ENCODE assay signal across 7 mouse cellular contexts in the genomic region with DNA sequence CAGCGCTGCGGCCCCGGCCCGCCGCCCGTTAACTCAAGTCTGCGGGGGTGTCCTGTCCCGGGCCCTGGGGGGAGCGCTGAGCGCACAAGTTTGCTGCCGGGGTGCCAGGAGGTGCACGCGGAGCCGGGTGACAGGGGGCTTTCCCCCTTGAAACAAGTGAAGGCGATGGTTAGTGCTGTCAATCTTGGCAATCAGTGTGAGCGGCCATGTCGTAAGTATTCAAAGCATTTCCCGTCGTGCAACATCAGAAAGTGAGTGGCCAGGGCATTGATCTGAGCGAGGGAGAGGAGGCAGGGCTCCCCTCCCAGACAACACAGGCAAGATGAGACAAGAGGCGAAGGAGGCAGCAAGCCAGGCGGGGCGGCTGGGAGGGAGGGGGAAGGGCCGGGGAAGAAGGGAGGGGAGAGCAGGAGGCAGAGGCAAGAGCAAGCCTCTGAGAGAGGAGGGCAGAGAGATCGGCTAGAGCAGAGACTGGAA. TPM values are rescaled to one million over a fixed set of nuclear protein-coding genes. Genes with fewer than 3 reads are reported as not detected.
A peak's percentile ranks its signal among the peaks of the same experiment; 100 is the strongest.
DNase-seq lines count a peak whose midpoint lies in the region; ATAC-seq and TF ChIP-seq lines count a peak whose summit lies in the region.

No protein-coding gene starts in this region.

- peak overlapping the region; percentile 84 for H3K4me2 ChIP-seq in heart, embryonic 16.5 days (ENCODE audit: low read depth, low read length)

- peak; percentile 84 for DNase-seq in ES-CJ7 (ENCODE audit: low read depth, low spot score)
- peak; percentile 61 for DNase-seq in kidney, postnatal 10 days
- DNase-seq in lung, postnatal 10 days, result peak; percentile 59
- DNase-seq in splenic B cell, adult 2 months (ENCODE audit: low read depth, low spot score), result peak; percentile 37

- H3K27ac ChIP-seq in embryonic fibroblast, embryonic 13.5 days (ENCODE audit: insufficient read depth, low read length), result no peak overlapping the region
- H3K27ac ChIP-seq in heart, embryonic 16.5 days (ENCODE audit: low read length), result peak overlapping the region; percentile 97

- ATAC-seq in CD4-positive, CD25-positive, alpha-beta regulatory T cell, adult 4 months, result peak; percentile 12
- peak; percentile 43 for ATAC-seq in heart, embryonic 16.5 days (replicated peaks; ENCODE audit: extremely low read depth, insufficient read depth, low FRiP score)

- H3K27me3 ChIP-seq in heart, embryonic 16.5 days (ENCODE audit: control insufficient read depth, insufficient read depth, low read length), result peaks cover 24% of the 10 kb centered on the region
- peaks cover 3% of the 10 kb centered on the region for H3K27me3 ChIP-seq in splenic B cell, adult 2 months (ENCODE audit: control insufficient read depth, insufficient read depth, low read length, poor library complexity, severe bottlenecking)

- H3K4me3 ChIP-seq in embryonic fibroblast, embryonic 13.5 days (ENCODE audit: insufficient read depth, low read length), result peak overlapping the region; percentile 58
- H3K4me3 ChIP-seq in heart, embryonic 16.5 days (ENCODE audit: low read length), result peak overlapping the region; percentile 81

- no peak for TF ChIP-seq CTCF in embryonic fibroblast, embryonic 13.5 days (IDR thresholded peaks at IDR 0.05; ENCODE audit: borderline replicate concordance, insufficient read depth, low read length)

- peaks cover 3% of the 10 kb centered on the region for H3K4me1 ChIP-seq in embryonic fibroblast, embryonic 13.5 days (ENCODE audit: control insufficient read depth, insufficient read depth, low read length)
- H3K4me1 ChIP-seq in heart, embryonic 16.5 days (ENCODE audit: control insufficient read depth, insufficient read depth, low read length), result peaks cover 17% of the 10 kb centered on the region

- H3K9me3 ChIP-seq in heart, embryonic 16.5 days (replicated peaks; ENCODE audit: control insufficient read depth, low read length), result no peaks in the 10 kb centered on the region

- peak overlapping the region; percentile 75 for H3K9ac ChIP-seq in heart, embryonic 16.5 days (ENCODE audit: low read length)

- under 1% methylated on average over 25 of the region's 25 CpGs for WGBS in heart, embryonic 16.5 days

- no peak; the same call in 1 of the 2 replicates for TF ChIP-seq POLR2A in embryonic fibroblast, embryonic 13.5 days (IDR thresholded peaks at IDR 0.05; ENCODE audit: low read depth, low read length)

- H3K36me3 ChIP-seq in heart, embryonic 16.5 days (ENCODE audit: control insufficient read depth, insufficient read depth), result no peaks in the 10 kb centered on the region
- no peaks in the 10 kb centered on the region for H3K36me3 ChIP-seq in splenic B cell, adult 2 months (ENCODE audit: control insufficient read depth, insufficient read depth, low read length, poor library complexity, severe bottlenecking)

RNA-seq across cellular contexts. Expression of a gene that starts 4.3 kb away (rescaled TPM):
- polyA plus RNA-seq in CD4-positive, CD25-positive, alpha-beta regulatory T cell, adult 4 months (2017; shearing (Covaris generic)), result not detected
- polyA plus RNA-seq in embryonic fibroblast, embryonic 13.5 days (2011; ENCODE audit: insufficient read length, low read depth, missing spikeins), result 2.1 and 2.9 TPM in 2 replicates
- polyA plus RNA-seq in heart, embryonic 16.5 days (2015; fragmentation: Nextera tagmentation; extraction: Ambion mirVana), result 25.6 and 28.5 TPM in 2 replicates

RNA-seq across cellular contexts. Expression of a gene that starts 4.9 kb away (rescaled TPM):
- 100 to 1,000 TPM; 212 to 215 TPM for polyA plus RNA-seq in CD4-positive, CD25-positive, alpha-beta regulatory T cell, adult 4 months (2017; shearing (Covaris generic))
- polyA plus RNA-seq in embryonic fibroblast, embryonic 13.5 days (2011; ENCODE audit: insufficient read length, low read depth, missing spikeins), result 145 and 156 TPM in 2 replicates
- 168 and 184 TPM in 2 replicates for polyA plus RNA-seq in heart, embryonic 16.5 days (2015; fragmentation: Nextera tagmentation; extraction: Ambion mirVana)

RNA-seq across cellular contexts. Expression of a gene that starts 50.1 kb away (rescaled TPM):
- polyA plus RNA-seq in CD4-positive, CD25-positive, alpha-beta regulatory T cell, adult 4 months (2017; shearing (Covaris generic)), result 1 to 10 TPM in 1 of 2 experiments, under 1 TPM in 1; 0.87 to 1.9 TPM
- 0.98 TPM in 1 of 2 replicates, not detected in the other for polyA plus RNA-seq in embryonic fibroblast, embryonic 13.5 days (2011; ENCODE audit: insufficient read length, low read depth, missing spikeins)
- 0.70 and 1.6 TPM in 2 replicates for polyA plus RNA-seq in heart, embryonic 16.5 days (2015; fragmentation: Nextera tagmentation; extraction: Ambion mirVana)
